Mouse (Mus musculus) kidney, adult 2 months (tissue): ENCODE results near the gene Tmem151b. TPM values are rescaled to one million over a fixed set of nuclear protein-coding genes. Genes with fewer than 3 reads are reported as not detected.

Experiments used
- DNase-seq: peaks from one replicate; pipeline ENCODE4 v3.0.0; 2021
- H3K27ac ChIP-seq: fragments of 200-500 bp; 2 replicates; pipeline ENCODE4 v1.5.1; 2012; ENCODE audit warnings: low read depth, low read length, control low read depth, inconsistent platforms; ENCODE audit not compliant: insufficient read depth
- H3K27me3 ChIP-seq: fragments of 200-500 bp; replicated peaks from 2 replicates; pipeline ENCODE4 v1.6.1; 2012; ENCODE audit warnings: mild to moderate bottlenecking, moderate library complexity, low read length, inconsistent platforms; ENCODE audit not compliant: control insufficient read depth, insufficient read depth
- H3K36me3 ChIP-seq: fragments of 200-500 bp; 2 replicates; pipeline ENCODE4 v1.6.1; 2012; ENCODE audit warnings: mild to moderate bottlenecking, moderate library complexity, low read length, inconsistent platforms; ENCODE audit not compliant: control insufficient read depth, insufficient read depth
- H3K4me1 ChIP-seq: fragments of 200-500 bp; 2 replicates; pipeline ENCODE4 v1.6.1; 2011; ENCODE audit warnings: low read length; ENCODE audit not compliant: control insufficient read depth, insufficient read depth
- H3K4me3 ChIP-seq: fragments of 200-500 bp; 2 replicates; pipeline ENCODE4 v1.5.1; 2011; ENCODE audit warnings: mild to moderate bottlenecking, low read depth, low read length, control low read depth; ENCODE audit not compliant: insufficient read depth
- CTCF ChIP-seq: fragments of 200-500 bp; conservative IDR thresholded peaks from 2 replicates; pipeline ENCODE4 v1.5.1; 2011; ENCODE audit warnings: low read depth, mild to moderate bottlenecking, control low read depth, low read length, moderate library complexity, mixed read lengths; ENCODE audit not compliant: insufficient read depth, insufficient read length
- POLR2A ChIP-seq: fragments of 200-500 bp; IDR thresholded peaks from one replicate; pipeline ENCODE4 v1.6.1; 2011; ENCODE audit warnings: low read depth, low read length, control low read depth
- WGBS: fragments of 180-500 bp; shearing (Covaris S2); methylation state at CpG from one replicate; pipeline ENCODE4 v1.1.7; 2018; 5-methylcytosine and 5-hydroxymethylcytosine counted together
- polyA plus RNA-seq: library from polyadenylated mRNA; depleted of rRNA; stranded (reverse); fragments of >200 nt; gene quantifications from 2 replicates; pipeline ENCODE4 v1.2.3, GENCODE M21; 2012

Gene Tmem151b
- polyA plus RNA-seq, 1 experiment, result 2.1 TPM

GRCm38 (mm10) chr17:45524961-45525360 lies 24.5 kb downstream of the Tmem151b start:
- no peaks in the 10 kb centered on the region for H3K4me1 ChIP-seq
- no peaks in the 10 kb centered on the region for H3K27me3 ChIP-seq
- WGBS, result 78% methylated on average over 4 of the region's 4 CpGs

GRCm38 (mm10) chr17:45523263-45523662 lies 26.2 kb downstream of the Tmem151b start, which contains the start of gene Tcte1:
Gene Tcte1, plus strand, starts transcription at chr17:45523434.
- no peaks in the 10 kb centered on the region for H3K4me1 ChIP-seq
- no peak for DNase-seq
- H3K36me3 ChIP-seq, result no peaks in the 10 kb centered on the region
- TF ChIP-seq POLR2A (no peak), CTCF (no peak)
- WGBS, result 5% methylated on average over 21 of the region's 21 CpGs
- H3K27ac ChIP-seq, result no peak within 1 kb of the TSS
- no peak within 1 kb of the TSS for H3K4me3 ChIP-seq
- H3K27me3 ChIP-seq, result no peaks in the 10 kb centered on the region

More at GRCm38 (mm10) chr17:45524961-45525360, 24.5 kb downstream of the Tmem151b start:
- Histone ChIP-seq H3K27ac (no peak overlapping the region), H3K4me3 (no peak overlapping the region), H3K36me3 (no peaks in the 10 kb centered on the region)
- no peak for TF ChIP-seq POLR2A
- no peak for TF ChIP-seq CTCF
- DNase-seq, result no peak

- Histone ChIP-seq H3K4me3 (no peak overlapping the region), H3K27me3 (no peaks in the 10 kb centered on the region), H3K4me1 (no peaks in the 10 kb centered on the region), H3K27ac (no peak overlapping the region), H3K36me3 (no peaks in the 10 kb centered on the region)
- DNase-seq, result no peak
- WGBS, result 82% methylated on average over 11 of the region's 11 CpGs
- TF ChIP-seq POLR2A (no peak), CTCF (no peak)
Measured at GRCm38 (mm10) chr17:45520136-45520535, 29.3 kb downstream of the Tmem151b start.

- WGBS, result 78% methylated on average over 12 of the region's 12 CpGs
- DNase-seq, result no peak
- Histone ChIP-seq H3K27ac (no peak overlapping the region), H3K4me1 (no peaks in the 10 kb centered on the region), H3K36me3 (no peaks in the 10 kb centered on the region), H3K27me3 (no peaks in the 10 kb centered on the region), H3K4me3 (no peak overlapping the region)
- TF ChIP-seq CTCF (no peak), POLR2A (no peak)
Measured at GRCm38 (mm10) chr17:45518766-45519475, 30.6 kb downstream of the Tmem151b start.

GRCm38 (mm10) chr17:45517549-45518215 lies 31.8 kb downstream of the Tmem151b start:
- no peaks in the 10 kb centered on the region for H3K36me3 ChIP-seq
- H3K27ac ChIP-seq, result no peak overlapping the region
- WGBS, result 93% methylated on average over 28 of the region's 28 CpGs
- TF ChIP-seq CTCF (no peak), POLR2A (no peak)
- DNase-seq, result no peak
- no peaks in the 10 kb centered on the region for H3K4me1 ChIP-seq
- H3K27me3 ChIP-seq, result no peaks in the 10 kb centered on the region
- no peak overlapping the region for H3K4me3 ChIP-seq

GRCm38 (mm10) chr17:45517135-45517534 lies 32.3 kb downstream of the Tmem151b start:
- no peaks in the 10 kb centered on the region for H3K36me3 ChIP-seq
- H3K4me3 ChIP-seq, result no peak overlapping the region
- no peaks in the 10 kb centered on the region for H3K4me1 ChIP-seq
- H3K27me3 ChIP-seq, result no peaks in the 10 kb centered on the region
- DNase-seq, result no peak
- H3K27ac ChIP-seq, result no peak overlapping the region
- TF ChIP-seq CTCF (no peak), POLR2A (no peak)
- 95% methylated on average over 21 of the region's 21 CpGs for WGBS

- DNase-seq, result peak; percentile 73
- 39% methylated on average over 8 of the region's 8 CpGs for WGBS
- Histone ChIP-seq H3K4me1 (no peaks in the 10 kb centered on the region), H3K4me3 (no peak overlapping the region), H3K27ac (no peak overlapping the region), H3K27me3 (no peaks in the 10 kb centered on the region), H3K36me3 (no peaks in the 10 kb centered on the region)
- TF ChIP-seq POLR2A (no peak), CTCF (peak; percentile 81)
Measured at GRCm38 (mm10) chr17:45516488-45516887, 33.0 kb downstream of the Tmem151b start.
